Mouse (Mus musculus): Measurements from ENCODE around the gene B3gnt3. TPM values are rescaled to one million over a fixed set of nuclear protein-coding genes. Genes with fewer than 3 reads are reported as not detected.

The B3gnt3 gene
- polyA plus RNA-seq, 1 experiment from 2014 or later, result 0.67 TPM

GRCm38 (mm10) chr8:71725122-71725924, 23.7 kb upstream of the B3gnt3 start, which contains the start of gene Fcho1:
Gene Fcho1 (minus strand): TSS chr8:71725716.
- peak within 1 kb of the TSS; percentile 75 for H3K9ac ChIP-seq
- peak within 1 kb of the TSS; percentile 81 for H3K4me2 ChIP-seq (replicated peaks)
- peak; percentile 81 for ATAC-seq (ENCODE audit: low FRiP score, low read depth)
- peaks cover 23% of the 10 kb centered on the region for H3K4me1 ChIP-seq
- WGBS, result under 1% methylated on average over 54 of the region's 54 CpGs
- no peaks in the 10 kb centered on the region for H3K9me3 ChIP-seq
- no peak within 1 kb of the TSS for H3K27ac ChIP-seq
- H3K36me3 ChIP-seq, result no peaks in the 10 kb centered on the region
- H3K27me3 ChIP-seq (replicated peaks), result no peaks in the 10 kb centered on the region; the same call in 1 of the 2 replicates
- H3K4me3 ChIP-seq, result peak within 1 kb of the TSS; percentile 64

- H3K9me3 ChIP-seq, result no peaks in the 10 kb centered on the region
- 61% methylated on average over 4 of the region's 4 CpGs for WGBS
- H3K27me3 ChIP-seq (replicated peaks), result no peaks in the 10 kb centered on the region; the same call in 1 of the 2 replicates
- no peak for ATAC-seq (ENCODE audit: low FRiP score, low read depth)
- H3K27ac ChIP-seq, result no peak overlapping the region
- peak overlapping the region; percentile 64; the same call in 1 of the 2 replicates for H3K4me3 ChIP-seq
- peaks cover 32% of the 10 kb centered on the region for H3K4me1 ChIP-seq
- no peak overlapping the region for H3K9ac ChIP-seq
- peak overlapping the region; percentile 81 for H3K4me2 ChIP-seq (replicated peaks)
- H3K36me3 ChIP-seq, result no peaks in the 10 kb centered on the region
These were observed 22.8 kb upstream of the B3gnt3 start for GRCm38 (mm10) chr8:71724389-71724788.

DNA sequence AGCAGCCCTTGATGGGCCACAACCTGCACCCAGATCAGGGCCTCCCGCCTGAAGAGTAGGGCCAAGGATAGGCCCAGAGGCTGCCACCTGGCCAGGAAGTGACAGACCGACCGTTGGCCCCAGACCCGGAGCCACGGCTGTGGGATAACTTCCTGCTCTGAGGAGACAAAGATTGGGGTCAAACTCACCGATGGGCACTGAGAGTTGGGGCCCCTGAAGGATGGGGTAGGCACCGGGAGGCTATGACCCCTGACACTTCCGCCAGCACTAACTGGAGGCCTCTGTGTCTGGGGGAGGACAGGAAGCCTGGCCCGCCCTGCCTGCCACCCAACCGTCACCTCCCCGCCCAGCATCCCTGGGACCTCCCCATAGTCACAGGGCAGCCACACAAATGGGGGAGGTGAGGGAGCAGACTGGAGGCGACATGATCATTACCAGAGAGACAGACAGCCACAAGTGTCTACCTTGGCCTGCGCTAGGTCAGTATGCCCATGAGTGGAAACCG, 21.5 kb upstream of the B3gnt3 start:
- no peak overlapping the region for H3K9ac ChIP-seq
- H3K4me3 ChIP-seq, result no peak overlapping the region
- 67% methylated on average over 14 of the region's 14 CpGs for WGBS
- H3K4me1 ChIP-seq, result peaks cover 27% of the 10 kb centered on the region
- H3K36me3 ChIP-seq, result no peaks in the 10 kb centered on the region; the same call in 1 of the 2 replicates
- no peaks in the 10 kb centered on the region; the same call in 1 of the 2 replicates for H3K27me3 ChIP-seq (replicated peaks)
- no peak overlapping the region for H3K4me2 ChIP-seq (replicated peaks)
- H3K27ac ChIP-seq, result no peak overlapping the region
- ATAC-seq (ENCODE audit: low FRiP score, low read depth), result no peak
- H3K9me3 ChIP-seq, result no peaks in the 10 kb centered on the region

DNA sequence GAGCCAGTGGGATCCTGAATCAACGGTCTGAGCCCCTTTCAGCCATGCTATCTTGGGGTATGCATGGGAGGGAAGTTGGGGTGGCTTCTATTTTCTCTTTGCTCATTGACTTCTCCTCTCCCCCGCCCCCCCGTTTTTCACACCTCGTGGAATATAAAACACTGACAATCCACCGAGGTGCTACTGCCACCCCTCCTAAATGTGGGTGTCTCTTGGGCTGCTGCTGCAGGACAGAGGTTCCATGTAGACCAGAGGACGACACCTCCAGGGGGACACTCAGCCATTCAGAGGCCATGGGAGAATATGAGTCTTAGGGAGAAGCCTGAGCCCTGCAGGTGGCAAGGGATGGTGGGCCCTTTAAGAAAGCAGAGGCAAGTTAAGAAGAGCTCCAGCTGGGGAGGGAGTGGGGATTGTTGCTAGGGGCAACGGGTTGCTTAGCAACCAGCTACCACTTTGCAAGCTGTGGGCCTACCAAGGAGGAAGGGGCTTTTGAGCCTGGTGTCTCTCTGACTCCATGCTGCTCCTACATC, 18.4 kb upstream of the B3gnt3 start:
- H3K4me2 ChIP-seq (replicated peaks), result peak overlapping the region; percentile 43
- H3K9me3 ChIP-seq, result no peaks in the 10 kb centered on the region
- peak; percentile 60 for ATAC-seq (ENCODE audit: low FRiP score, low read depth)
- no peak overlapping the region for H3K4me3 ChIP-seq
- H3K36me3 ChIP-seq, result peaks cover 16% of the 10 kb centered on the region
- 24% methylated on average over 7 of the region's 7 CpGs for WGBS
- no peak overlapping the region for H3K9ac ChIP-seq
- H3K27me3 ChIP-seq (replicated peaks), result no peaks in the 10 kb centered on the region; the same call in 1 of the 2 replicates
- H3K27ac ChIP-seq, result no peak overlapping the region
- peaks cover 27% of the 10 kb centered on the region for H3K4me1 ChIP-seq

GRCm38 (mm10) chr8:71719218-71719617, 17.6 kb upstream of the B3gnt3 start:
- Histone ChIP-seq H3K4me2 (replicated peaks) (peak overlapping the region; percentile 43; the same call in 1 of the 2 replicates), H3K4me1 (peaks cover 27% of the 10 kb centered on the region), H3K36me3 (peaks cover 21% of the 10 kb centered on the region), H3K4me3 (no peak overlapping the region), H3K27me3 (replicated peaks) (no peaks in the 10 kb centered on the region; the same call in 1 of the 2 replicates), H3K27ac (no peak overlapping the region), H3K9me3 (no peaks in the 10 kb centered on the region), H3K9ac (no peak overlapping the region)
- ATAC-seq (ENCODE audit: low FRiP score, low read depth), result peak; percentile 21; the same call in 1 of the 2 replicates
- 59% methylated on average over 4 of the region's 4 CpGs for WGBS

DNA sequence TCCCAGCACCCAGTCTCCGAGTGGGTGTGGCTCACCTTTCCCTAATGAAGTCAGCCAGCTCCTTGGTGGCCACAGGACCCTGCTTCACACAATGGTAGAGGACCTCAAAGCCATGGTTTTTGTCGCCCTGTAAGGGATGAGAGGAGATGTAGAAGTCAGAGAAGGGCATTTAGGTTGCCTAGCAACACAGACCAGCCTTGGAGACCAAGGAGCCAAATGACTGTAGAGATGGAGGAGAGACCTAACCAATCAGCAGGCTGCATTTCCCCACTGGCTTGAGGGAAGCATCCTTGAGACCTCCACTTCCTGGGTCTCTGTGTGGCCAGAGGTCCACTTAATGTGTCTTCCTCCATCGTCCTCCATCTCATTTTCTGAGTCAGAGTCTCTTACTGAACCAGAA, 16.7 kb upstream of the B3gnt3 start:
- Histone ChIP-seq H3K9ac (no peak overlapping the region), H3K27me3 (replicated peaks) (no peaks in the 10 kb centered on the region; the same call in 1 of the 2 replicates), H3K27ac (no peak overlapping the region), H3K4me1 (peaks cover 27% of the 10 kb centered on the region), H3K36me3 (peaks cover 26% of the 10 kb centered on the region), H3K4me3 (no peak overlapping the region), H3K9me3 (no peaks in the 10 kb centered on the region), H3K4me2 (replicated peaks) (no peak overlapping the region)
- ATAC-seq (ENCODE audit: low FRiP score, low read depth), result no peak
- 40% methylated on average over 3 of the region's 3 CpGs for WGBS

DNA sequence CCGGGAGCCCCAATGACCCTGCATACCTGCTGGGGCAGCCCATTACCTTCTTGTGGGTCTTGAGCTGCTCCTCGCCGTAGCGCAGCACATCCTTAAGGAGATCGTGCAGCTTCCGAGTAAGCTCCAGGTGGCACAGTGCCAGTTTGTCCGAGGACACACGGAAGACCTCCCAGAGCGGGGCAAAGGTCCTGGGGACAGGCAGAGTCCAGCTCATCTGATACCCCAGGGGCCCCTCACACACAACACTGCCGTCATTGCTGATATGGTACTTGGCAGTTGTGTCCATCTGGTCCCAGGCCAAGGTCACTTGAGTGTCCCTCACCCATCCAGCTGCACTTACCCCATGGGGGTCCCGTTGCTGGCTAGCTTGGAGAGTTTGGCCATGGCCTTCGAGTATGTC, 15.5 kb upstream of the B3gnt3 start:
- peaks cover 27% of the 10 kb centered on the region for H3K4me1 ChIP-seq
- no peak overlapping the region for H3K9ac ChIP-seq
- 92% methylated on average over 12 of the region's 12 CpGs for WGBS
- no peaks in the 10 kb centered on the region for H3K9me3 ChIP-seq
- H3K27me3 ChIP-seq (replicated peaks), result no peaks in the 10 kb centered on the region; the same call in 1 of the 2 replicates
- no peak overlapping the region for H3K4me2 ChIP-seq (replicated peaks)
- no peak overlapping the region for H3K4me3 ChIP-seq
- peaks cover 26% of the 10 kb centered on the region for H3K36me3 ChIP-seq
- no peak overlapping the region for H3K27ac ChIP-seq
- ATAC-seq (ENCODE audit: low FRiP score, low read depth), result no peak

- Histone ChIP-seq H3K27ac (no peak overlapping the region), H3K36me3 (peaks cover 31% of the 10 kb centered on the region), H3K27me3 (replicated peaks) (no peaks in the 10 kb centered on the region; the same call in 1 of the 2 replicates), H3K9me3 (no peaks in the 10 kb centered on the region), H3K4me3 (no peak overlapping the region), H3K9ac (no peak overlapping the region), H3K4me1 (peaks cover 25% of the 10 kb centered on the region), H3K4me2 (replicated peaks) (no peak overlapping the region)
- no peak for ATAC-seq (ENCODE audit: low FRiP score, low read depth)
- 86% methylated on average over 13 of the region's 13 CpGs for WGBS
These were observed 15.0 kb upstream of the B3gnt3 start for GRCm38 (mm10) chr8:71716561-71717053.

DNA sequence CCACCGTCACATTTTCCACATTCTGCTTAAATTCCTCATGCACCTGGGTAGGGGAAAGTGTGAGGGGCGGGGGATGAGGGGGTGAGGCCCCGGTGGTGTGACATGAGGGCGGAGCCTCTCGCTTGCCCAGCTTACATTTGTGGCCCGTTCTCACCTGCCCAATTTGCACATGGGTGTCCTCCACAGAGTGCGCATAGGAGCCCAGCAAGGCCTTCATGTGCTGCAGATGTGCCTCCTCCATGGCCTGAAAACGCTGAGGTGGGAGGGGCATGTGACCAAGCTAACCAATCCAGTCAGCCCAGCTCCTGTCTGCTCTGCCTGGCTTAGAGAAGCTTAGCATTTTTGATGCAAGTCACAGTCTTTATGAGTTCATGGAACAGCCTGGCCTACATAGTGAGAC, 13.9 kb upstream of the B3gnt3 start:
- Histone ChIP-seq H3K4me1 (peaks cover 14% of the 10 kb centered on the region), H3K9ac (no peak overlapping the region), H3K36me3 (peaks cover 34% of the 10 kb centered on the region), H3K27me3 (replicated peaks) (no peaks in the 10 kb centered on the region; the same call in 1 of the 2 replicates), H3K9me3 (no peaks in the 10 kb centered on the region), H3K27ac (no peak overlapping the region), H3K4me3 (no peak overlapping the region), H3K4me2 (replicated peaks) (no peak overlapping the region)
- no peak for ATAC-seq (ENCODE audit: low FRiP score, low read depth)
- WGBS, result 55% methylated on average over 8 of the region's 8 CpGs

- Histone ChIP-seq H3K9ac (no peak overlapping the region), H3K36me3 (peaks cover 26% of the 10 kb centered on the region), H3K27me3 (replicated peaks) (peaks cover 20% of the 10 kb centered on the region), H3K4me2 (replicated peaks) (no peak overlapping the region), H3K4me3 (no peak overlapping the region), H3K27ac (no peak overlapping the region), H3K4me1 (peaks cover 8% of the 10 kb centered on the region; the same call in 1 of the 2 replicates), H3K9me3 (no peaks in the 10 kb centered on the region)
- no peak for ATAC-seq (ENCODE audit: low FRiP score, low read depth)
- 89% methylated on average over 2 of the region's 2 CpGs for WGBS
These were observed 10.0 kb upstream of the B3gnt3 start for GRCm38 (mm10) chr8:71711574-71711973.

GRCm38 (mm10) chr8:71709800-71710446, 8.3 kb upstream of the B3gnt3 start:
- H3K27me3 ChIP-seq (replicated peaks), result peaks cover 24% of the 10 kb centered on the region
- no peak overlapping the region for H3K9ac ChIP-seq
- WGBS, result 20% methylated on average over 25 of the region's 25 CpGs

More at GRCm38 (mm10) chr8:71709800-71710446, 8.3 kb upstream of the B3gnt3 start:
- peak overlapping the region; percentile 49 for H3K4me2 ChIP-seq (replicated peaks)
- peaks cover 17% of the 10 kb centered on the region; the same call in 1 of the 2 replicates for H3K36me3 ChIP-seq
- peak; percentile 59 for ATAC-seq (ENCODE audit: low FRiP score, low read depth)
- H3K4me1 ChIP-seq, result peaks cover 8% of the 10 kb centered on the region; the same call in 1 of the 2 replicates
- H3K27ac ChIP-seq, result no peak overlapping the region
- no peaks in the 10 kb centered on the region for H3K9me3 ChIP-seq
- no peak overlapping the region for H3K4me3 ChIP-seq

All from neural tube, embryonic 12.5 days (tissue).